33 mouse cellular contexts compared by ENCODE assay signal in the genomic region with DNA sequence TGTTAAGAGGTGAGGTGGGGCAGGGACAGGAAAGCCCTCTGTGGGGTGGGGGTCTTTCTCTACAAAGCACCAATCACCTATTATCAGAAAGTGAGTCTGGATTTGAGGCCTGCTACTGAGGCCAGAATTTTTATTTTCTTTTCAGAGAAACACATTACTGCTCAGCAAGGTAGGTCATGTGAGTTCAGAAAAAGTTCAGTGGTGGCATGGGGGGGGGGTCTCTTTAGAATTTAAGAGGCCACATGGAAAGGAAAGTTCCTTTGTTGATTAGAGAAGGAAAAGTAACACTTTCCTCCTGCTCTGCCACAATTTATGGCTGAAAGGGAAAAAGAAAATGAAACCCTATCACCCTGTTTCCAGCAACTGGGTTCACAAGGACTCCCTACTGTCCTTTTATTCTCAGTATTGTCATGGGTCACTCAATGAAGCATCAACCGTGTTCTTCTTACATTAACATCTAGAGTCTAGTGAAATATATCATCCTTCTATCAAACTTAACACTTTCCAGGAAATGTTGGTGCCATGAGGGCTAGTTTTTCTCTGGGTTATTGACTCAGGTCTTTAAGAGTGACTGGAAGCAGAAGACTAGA.
"Had no signal": no experiment of that assay in that cellular context is flagged by ENCODE, and none has a peak within 500 bp of the region (broad histone marks: within the 10 kb centered on the region; RNA-seq: fewer than 3 reads in every experiment).

No protein-coding gene starts in this region.

- H3K9me3 ChIP-seq: limb, embryonic 10.5 days; limb, embryonic 12.5 days; limb, embryonic 13.5 days; limb, embryonic 15.5 days; liver, embryonic 12.5 days; liver, embryonic 13.5 days; liver, embryonic 15.5 days; lung, embryonic 15.5 days; megakaryocyte, embryonic 14.5 days; midbrain, embryonic 10.5 days; midbrain, embryonic 12.5 days; midbrain, embryonic 13.5 days; midbrain, embryonic 15.5 days; neural tube, embryonic 12.5 days; neural tube, embryonic 13.5 days had no signal

- H3K36me3 ChIP-seq: limb, embryonic 10.5 days; limb, embryonic 12.5 days; limb, embryonic 13.5 days; limb, embryonic 15.5 days; liver, embryonic 12.5 days; liver, embryonic 13.5 days; liver, embryonic 15.5 days; lung, embryonic 15.5 days; midbrain, embryonic 10.5 days; midbrain, embryonic 12.5 days; midbrain, embryonic 13.5 days; midbrain, embryonic 15.5 days; neural tube, embryonic 12.5 days; neural tube, embryonic 13.5 days had no signal

- DNase-seq: left cerebral cortex, postnatal 4 days; liver; liver, embryonic 13.5 days; liver, postnatal 0 days; lung, adult 18-20 months; lung, adult 2 months; lung, embryonic 14.5 days; lung, postnatal 10 days; lung, postnatal 14 days; lung, postnatal 36 days; lung, postnatal 4 days; midbrain, embryonic 14.5 days had no signal

- ATAC-seq: liver, embryonic 12.5 days; liver, postnatal 0 days; lung, postnatal 0 days; midbrain, embryonic 13.5 days; midbrain, embryonic 15.5 days; midbrain, embryonic 16.5 days had no signal

- H3K27me3 ChIP-seq: limb, embryonic 12.5 days; limb, embryonic 13.5 days; limb, embryonic 15.5 days; liver, embryonic 12.5 days; liver, embryonic 13.5 days; liver, embryonic 15.5 days; lung, embryonic 15.5 days; midbrain, embryonic 12.5 days; midbrain, embryonic 13.5 days; midbrain, embryonic 15.5 days; neural tube, embryonic 12.5 days; neural tube, embryonic 13.5 days had no signal

- H3K4me2 ChIP-seq: limb, embryonic 12.5 days; limb, embryonic 13.5 days; limb, embryonic 15.5 days; liver, embryonic 11.5 days; liver, embryonic 12.5 days; liver, embryonic 13.5 days; liver, embryonic 15.5 days; lung, embryonic 14.5 days; lung, embryonic 15.5 days; midbrain, embryonic 11.5 days; midbrain, embryonic 12.5 days; midbrain, embryonic 13.5 days; midbrain, embryonic 15.5 days; neural tube, embryonic 12.5 days; neural tube, embryonic 13.5 days had no signal

- H3K27ac ChIP-seq: limb, embryonic 10.5 days; limb, embryonic 12.5 days; limb, embryonic 13.5 days; limb, embryonic 15.5 days; liver, embryonic 12.5 days; liver, embryonic 13.5 days; liver, embryonic 14.5 days; liver, embryonic 15.5 days; lung, embryonic 15.5 days; macrophage; midbrain, embryonic 10.5 days; midbrain, embryonic 12.5 days; midbrain, embryonic 13.5 days; midbrain, embryonic 15.5 days; neural tube, embryonic 12.5 days; neural tube, embryonic 13.5 days had no signal

- H3K4me1 ChIP-seq: limb, embryonic 10.5 days; limb, embryonic 12.5 days; limb, embryonic 13.5 days; limb, embryonic 15.5 days; liver, embryonic 12.5 days; liver, embryonic 13.5 days; liver, embryonic 15.5 days; lung, embryonic 15.5 days; megakaryocyte, embryonic 14.5 days; midbrain, embryonic 10.5 days; midbrain, embryonic 12.5 days; midbrain, embryonic 13.5 days; midbrain, embryonic 15.5 days; neural tube, embryonic 12.5 days; neural tube, embryonic 13.5 days had no signal

- H3K9ac ChIP-seq: limb, embryonic 12.5 days; limb, embryonic 13.5 days; limb, embryonic 15.5 days; liver, embryonic 12.5 days; liver, embryonic 13.5 days; liver, embryonic 14.5 days; liver, embryonic 15.5 days; liver, postnatal 0 days; lung, embryonic 14.5 days; lung, embryonic 15.5 days; midbrain, embryonic 12.5 days; midbrain, embryonic 13.5 days; midbrain, embryonic 15.5 days; neural tube, embryonic 12.5 days; neural tube, embryonic 13.5 days had no signal

- H3K4me3 ChIP-seq: limb, embryonic 10.5 days; limb, embryonic 12.5 days; limb, embryonic 13.5 days; limb, embryonic 15.5 days; liver, embryonic 12.5 days; liver, embryonic 13.5 days; liver, embryonic 15.5 days; lung, embryonic 15.5 days; megakaryocyte, embryonic 14.5 days; midbrain, embryonic 10.5 days; midbrain, embryonic 12.5 days; midbrain, embryonic 13.5 days; midbrain, embryonic 15.5 days; myocyte; neural tube, embryonic 12.5 days; neural tube, embryonic 13.5 days had no signal
